Comparison of ENCODE assay signal across 10 mouse cellular contexts in genomic region chr4:53976036-53976638, GRCm38 (mm10).
DNase-seq lines count a peak whose midpoint lies in the region; ATAC-seq and TF ChIP-seq lines count a peak whose summit lies in the region.
"Had no signal": no experiment of that assay in that cellular context is flagged by ENCODE, and none has a peak within 500 bp of the region (broad histone marks: within the 10 kb centered on the region; RNA-seq: fewer than 3 reads in every experiment).

No protein-coding gene starts in this region.

- no peaks in the 10 kb centered on the region for H3K9me3 ChIP-seq in kidney, embryonic 14.5 days (ENCODE audit: control insufficient read depth, low read length)
- H3K9me3 ChIP-seq in lung, postnatal 0 days (ENCODE audit: low read length): no peaks in the 10 kb centered on the region
- H3K9me3 ChIP-seq: embryonic facial prominence, embryonic 15.5 days had no signal

- no peaks in the 10 kb centered on the region for H3K36me3 ChIP-seq in kidney, embryonic 14.5 days (ENCODE audit: control insufficient read depth, insufficient read depth, low read length)
- H3K36me3 ChIP-seq in lung, postnatal 0 days (ENCODE audit: insufficient read depth, low read length): no peaks in the 10 kb centered on the region
- H3K36me3 ChIP-seq: embryonic facial prominence, embryonic 15.5 days had no signal

- TF ChIP-seq CTCF in lung, postnatal 0 days (IDR thresholded peaks at IDR 0.05): no peak

- no peak for ATAC-seq in kidney, embryonic 14.5 days (ENCODE audit: low FRiP score, low TSS enrichment)
- peak; percentile 73 for ATAC-seq in lung, postnatal 0 days

- DNase-seq in adrenal gland, adult (ENCODE audit: inconsistent age in 2 of 2, low spot score in 1 of 2): peak; percentile 36 to 77
- no peak for DNase-seq in adrenal gland, adult 18-20 months (ENCODE audit: low spot score in 2 of 2)
- peak; percentile 34 for DNase-seq in kidney, postnatal 14 days
- DNase-seq in adrenal gland, postnatal 25 days: peak; percentile 3
- DNase-seq in lung, postnatal 0 days (ENCODE audit: low spot score): peak; percentile 85
- DNase-seq in thymus, postnatal 36 days: no peak
- no peak for DNase-seq in neural tube, embryonic 10.5 days (ENCODE audit: extremely low spot score, low spot score)

- no peak overlapping the region for H3K4me2 ChIP-seq in kidney, embryonic 14.5 days (replicated peaks; ENCODE audit: low read depth, low read length)
- H3K4me2 ChIP-seq in lung, postnatal 0 days (replicated peaks; ENCODE audit: low read depth, low read length): peak overlapping the region; percentile 25; the same call in 1 of the 2 replicates
- H3K4me2 ChIP-seq: embryonic facial prominence, embryonic 15.5 days had no signal

- WGBS in kidney, embryonic 14.5 days: 61% methylated on average over 12 of the region's 12 CpGs
- WGBS in lung, postnatal 0 days: 49% methylated on average over 12 of the region's 12 CpGs

- H3K27ac ChIP-seq in kidney, embryonic 14.5 days (ENCODE audit: low read depth, low read length): no peak overlapping the region
- H3K27ac ChIP-seq in lung, postnatal 0 days (ENCODE audit: low read length): no peak overlapping the region
- H3K27ac ChIP-seq: embryonic facial prominence, embryonic 15.5 days; macrophage had no signal

- H3K4me1 ChIP-seq in kidney, embryonic 14.5 days (ENCODE audit: control insufficient read depth, insufficient read depth, low read length): no peaks in the 10 kb centered on the region
- H3K4me1 ChIP-seq in lung, postnatal 0 days (ENCODE audit: insufficient read depth, low read depth, low read length): no peaks in the 10 kb centered on the region; the same call in 1 of the 2 replicates
- H3K4me1 ChIP-seq: embryonic facial prominence, embryonic 15.5 days had no signal

- H3K27me3 ChIP-seq in kidney, embryonic 14.5 days (ENCODE audit: control insufficient read depth, insufficient read depth, low read length): no peaks in the 10 kb centered on the region
- no peaks in the 10 kb centered on the region for H3K27me3 ChIP-seq in lung, postnatal 0 days (replicated peaks; ENCODE audit: insufficient read depth, low read length)
- H3K27me3 ChIP-seq: embryonic facial prominence, embryonic 15.5 days had no signal

- H3K4me3 ChIP-seq in kidney, embryonic 14.5 days (ENCODE audit: low read length): no peak overlapping the region
- no peak overlapping the region for H3K4me3 ChIP-seq in lung, postnatal 0 days (ENCODE audit: low read depth, low read length)
- H3K4me3 ChIP-seq: embryonic facial prominence, embryonic 15.5 days had no signal

- TF ChIP-seq EP300 in lung, postnatal 0 days (IDR thresholded peaks at IDR 0.05): no peak

- H3K9ac ChIP-seq in kidney, embryonic 14.5 days (ENCODE audit: low read depth, low read length): no peak overlapping the region
- H3K9ac ChIP-seq in lung, postnatal 0 days (replicated peaks; ENCODE audit: low read depth): no peak overlapping the region
- H3K9ac ChIP-seq: embryonic facial prominence, embryonic 15.5 days had no signal

Comparison
In these comparisons a context has a peak if more than half of its experiments do, and no peak if none do; other contexts are left out.
1. DNase-seq: peak in adrenal gland, adult (2 of 2), kidney, postnatal 14 days (single experiment), adrenal gland, postnatal 25 days (single experiment) and lung, postnatal 0 days (single experiment); none in adrenal gland, adult 18-20 months (0 of 2), thymus, postnatal 36 days (0 of 2) and neural tube, embryonic 10.5 days (single experiment).